Mouse (Mus musculus): ENCODE measurements around the gene Npas3. TPM values are rescaled to one million over a fixed set of nuclear protein-coding genes. Genes with fewer than 3 reads are reported as not detected.

Gene Npas3
- polyA plus RNA-seq, 1 experiment from 2014 or later: 2.0 TPM

DNA sequence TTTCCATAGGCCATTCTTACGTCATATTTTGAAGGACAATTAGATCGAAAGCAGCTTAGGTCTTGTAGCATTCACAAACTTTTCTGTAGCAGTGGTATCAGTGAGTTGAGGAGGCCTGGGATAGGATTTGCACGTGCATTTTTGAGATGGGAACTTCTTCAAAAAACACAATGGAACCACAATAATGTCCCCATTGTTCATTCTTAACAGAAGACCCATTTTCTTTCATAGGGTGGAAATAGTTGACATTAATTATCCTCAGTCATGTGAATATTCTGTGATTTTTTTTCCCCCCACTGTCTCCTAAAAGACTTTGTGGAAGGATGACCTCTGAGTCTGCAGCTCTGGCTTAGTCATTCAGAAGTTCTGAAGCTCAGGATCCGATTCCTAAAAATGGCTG lies 41.9 kb downstream of the Npas3 start:
- Histone ChIP-seq H3K4me2 (no peak overlapping the region), H3K9me3 (ENCODE audit: control insufficient read depth, low read length) (no peaks in the 10 kb centered on the region), H3K4me1 (replicated peaks; ENCODE audit: control insufficient read depth, insufficient read depth, low read length) (no peaks in the 10 kb centered on the region), H3K9ac (ENCODE audit: low read depth, low read length) (no peak overlapping the region), H3K27ac (ENCODE audit: low read depth, low read length) (no peak overlapping the region), H3K36me3 (ENCODE audit: control insufficient read depth, insufficient read depth, low read length) (no peaks in the 10 kb centered on the region), H3K4me3 (ENCODE audit: low read depth, low read length) (no peak overlapping the region), H3K27me3 (replicated peaks; ENCODE audit: control insufficient read depth, insufficient read depth, low read length) (no peaks in the 10 kb centered on the region)
- 85% methylated on average over 4 of the region's 4 CpGs for WGBS
- DNase-seq (ENCODE audit: low spot score): no peak
- no peak for ATAC-seq (replicated peaks; ENCODE audit: low FRiP score)

- Histone ChIP-seq H3K27me3 (replicated peaks; ENCODE audit: control insufficient read depth, insufficient read depth, low read length) (no peaks in the 10 kb centered on the region), H3K4me2 (no peak overlapping the region), H3K9me3 (ENCODE audit: control insufficient read depth, low read length) (no peaks in the 10 kb centered on the region), H3K4me3 (ENCODE audit: low read depth, low read length) (no peak overlapping the region), H3K9ac (ENCODE audit: low read depth, low read length) (no peak overlapping the region), H3K27ac (ENCODE audit: low read depth, low read length) (no peak overlapping the region), H3K4me1 (replicated peaks; ENCODE audit: control insufficient read depth, insufficient read depth, low read length) (peaks cover 2% of the 10 kb centered on the region; the same call in 1 of the 2 replicates), H3K36me3 (ENCODE audit: control insufficient read depth, insufficient read depth, low read length) (no peaks in the 10 kb centered on the region)
- DNase-seq (ENCODE audit: low spot score) (no peak), ATAC-seq (replicated peaks; ENCODE audit: low FRiP score) (no peak)
- WGBS: 84% methylated on average over 10 of the region's 10 CpGs
These were observed 42.4 kb downstream of the Npas3 start for GRCm38 (mm10) chr12:53290846-53291245.

- 84% methylated on average over 8 of the region's 8 CpGs for WGBS
- H3K9ac ChIP-seq (ENCODE audit: low read depth, low read length): no peak overlapping the region
- no peak overlapping the region for H3K27ac ChIP-seq (ENCODE audit: low read depth, low read length)
- no peaks in the 10 kb centered on the region for H3K27me3 ChIP-seq (replicated peaks; ENCODE audit: control insufficient read depth, insufficient read depth, low read length)
- H3K4me1 ChIP-seq (replicated peaks; ENCODE audit: control insufficient read depth, insufficient read depth, low read length): peaks cover 3% of the 10 kb centered on the region; the same call in 1 of the 2 replicates
- DNase-seq (ENCODE audit: low spot score) (no peak), ATAC-seq (replicated peaks; ENCODE audit: low FRiP score) (no peak)
- H3K9me3 ChIP-seq (ENCODE audit: control insufficient read depth, low read length): no peaks in the 10 kb centered on the region
- no peak overlapping the region for H3K4me3 ChIP-seq (ENCODE audit: low read depth, low read length)
- no peaks in the 10 kb centered on the region for H3K36me3 ChIP-seq (ENCODE audit: control insufficient read depth, insufficient read depth, low read length)
- H3K4me2 ChIP-seq: no peak overlapping the region
These were observed 43.5 kb downstream of the Npas3 start for GRCm38 (mm10) chr12:53292010-53292409.

DNA sequence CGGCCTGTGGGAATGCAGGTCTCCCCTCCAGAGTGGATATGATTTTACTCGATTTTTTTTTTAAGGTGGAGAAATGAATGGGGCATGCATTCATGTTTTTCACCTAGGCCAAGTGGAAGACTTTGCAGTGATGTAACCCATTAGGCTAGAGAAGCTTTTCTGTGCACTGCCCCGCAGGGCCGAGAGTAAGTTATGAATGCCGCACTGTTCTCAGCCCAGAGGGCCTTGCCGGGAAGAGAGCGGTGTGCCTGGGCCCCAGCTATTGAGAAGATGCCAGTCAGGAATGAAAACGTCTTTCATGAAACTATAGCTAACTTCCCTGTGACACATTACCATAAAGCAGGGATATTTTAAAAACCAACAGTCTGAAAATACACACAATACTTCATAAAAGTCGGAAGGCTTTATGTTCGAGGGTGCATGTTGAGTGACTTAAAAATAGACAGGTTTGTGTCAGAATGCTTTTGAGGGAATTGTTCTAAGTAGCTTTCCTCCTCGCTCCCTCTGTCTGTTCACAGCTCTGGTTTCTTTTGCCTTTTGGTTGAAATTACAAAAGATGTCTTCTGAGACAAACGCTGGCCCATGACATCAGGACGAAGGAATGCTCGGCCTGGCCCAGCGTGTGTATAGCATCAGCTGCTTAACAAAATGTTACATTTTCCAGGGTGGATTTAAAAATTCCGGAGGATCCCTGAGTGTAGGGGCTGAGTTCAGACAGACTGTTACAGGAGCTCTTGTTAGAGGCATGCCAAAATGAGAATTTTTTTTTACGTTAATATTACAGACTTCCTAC lies 44.2 kb downstream of the Npas3 start:
- Histone ChIP-seq H3K27ac (ENCODE audit: low read depth, low read length) (no peak overlapping the region), H3K9ac (ENCODE audit: low read depth, low read length) (no peak overlapping the region), H3K4me1 (replicated peaks; ENCODE audit: control insufficient read depth, insufficient read depth, low read length) (peaks cover 3% of the 10 kb centered on the region; the same call in 1 of the 2 replicates), H3K9me3 (ENCODE audit: control insufficient read depth, low read length) (no peaks in the 10 kb centered on the region), H3K4me2 (no peak overlapping the region), H3K36me3 (ENCODE audit: control insufficient read depth, insufficient read depth, low read length) (no peaks in the 10 kb centered on the region), H3K4me3 (ENCODE audit: low read depth, low read length) (no peak overlapping the region), H3K27me3 (replicated peaks; ENCODE audit: control insufficient read depth, insufficient read depth, low read length) (no peaks in the 10 kb centered on the region)
- 75% methylated on average over 17 of the region's 17 CpGs for WGBS
- DNase-seq (ENCODE audit: low spot score): no peak
- ATAC-seq (replicated peaks; ENCODE audit: low FRiP score): no peak

- no peak overlapping the region for H3K27ac ChIP-seq (ENCODE audit: low read depth, low read length)
- H3K36me3 ChIP-seq (ENCODE audit: control insufficient read depth, insufficient read depth, low read length): no peaks in the 10 kb centered on the region
- H3K4me3 ChIP-seq (ENCODE audit: low read depth, low read length): no peak overlapping the region
- no peaks in the 10 kb centered on the region for H3K9me3 ChIP-seq (ENCODE audit: control insufficient read depth, low read length)
- no peak overlapping the region for H3K4me2 ChIP-seq
- H3K4me1 ChIP-seq (replicated peaks; ENCODE audit: control insufficient read depth, insufficient read depth, low read length): peaks cover 3% of the 10 kb centered on the region; the same call in 1 of the 2 replicates
- H3K27me3 ChIP-seq (replicated peaks; ENCODE audit: control insufficient read depth, insufficient read depth, low read length): no peaks in the 10 kb centered on the region
- no peak for DNase-seq (ENCODE audit: low spot score)
- no peak overlapping the region for H3K9ac ChIP-seq (ENCODE audit: low read depth, low read length)
- WGBS: 92% methylated on average over 7 of the region's 7 CpGs
- no peak for ATAC-seq (replicated peaks; ENCODE audit: low FRiP score)
These were observed 45.5 kb downstream of the Npas3 start for GRCm38 (mm10) chr12:53294011-53294410.

DNA sequence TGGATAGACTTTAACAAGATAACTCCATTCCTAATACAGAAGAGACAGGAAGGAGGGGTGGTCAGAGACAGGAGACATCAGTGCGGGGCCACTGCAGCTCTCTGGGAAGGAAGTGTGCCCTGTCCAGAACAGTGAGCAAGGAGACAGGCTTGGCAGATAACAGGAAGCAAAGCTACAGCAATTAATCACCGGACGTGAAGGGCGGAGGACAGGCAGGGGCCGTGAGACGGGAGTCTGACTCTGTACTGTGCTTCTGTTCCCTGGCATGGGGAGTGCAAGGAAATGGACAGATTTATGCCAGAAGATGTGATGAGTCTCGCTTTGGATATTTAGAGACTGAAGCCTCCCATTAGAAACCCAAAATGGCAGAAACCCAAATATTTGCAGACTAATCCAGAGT lies 47.3 kb downstream of the Npas3 start:
- H3K9ac ChIP-seq (ENCODE audit: low read depth, low read length): no peak overlapping the region
- no peak overlapping the region for H3K4me3 ChIP-seq (ENCODE audit: low read depth, low read length)
- no peaks in the 10 kb centered on the region for H3K36me3 ChIP-seq (ENCODE audit: control insufficient read depth, insufficient read depth, low read length)
- 19% methylated on average over 7 of the region's 7 CpGs for WGBS
- peaks cover 5% of the 10 kb centered on the region; the same call in 1 of the 2 replicates for H3K4me1 ChIP-seq (replicated peaks; ENCODE audit: control insufficient read depth, insufficient read depth, low read length)
- DNase-seq (ENCODE audit: low spot score): no peak
- peak; percentile 41; the same call in 1 of the 2 replicates for ATAC-seq (replicated peaks; ENCODE audit: low FRiP score)
- no peaks in the 10 kb centered on the region for H3K27me3 ChIP-seq (replicated peaks; ENCODE audit: control insufficient read depth, insufficient read depth, low read length)
- H3K27ac ChIP-seq (ENCODE audit: low read depth, low read length): no peak overlapping the region
- no peak overlapping the region for H3K4me2 ChIP-seq
- H3K9me3 ChIP-seq (ENCODE audit: control insufficient read depth, low read length): no peaks in the 10 kb centered on the region

DNA sequence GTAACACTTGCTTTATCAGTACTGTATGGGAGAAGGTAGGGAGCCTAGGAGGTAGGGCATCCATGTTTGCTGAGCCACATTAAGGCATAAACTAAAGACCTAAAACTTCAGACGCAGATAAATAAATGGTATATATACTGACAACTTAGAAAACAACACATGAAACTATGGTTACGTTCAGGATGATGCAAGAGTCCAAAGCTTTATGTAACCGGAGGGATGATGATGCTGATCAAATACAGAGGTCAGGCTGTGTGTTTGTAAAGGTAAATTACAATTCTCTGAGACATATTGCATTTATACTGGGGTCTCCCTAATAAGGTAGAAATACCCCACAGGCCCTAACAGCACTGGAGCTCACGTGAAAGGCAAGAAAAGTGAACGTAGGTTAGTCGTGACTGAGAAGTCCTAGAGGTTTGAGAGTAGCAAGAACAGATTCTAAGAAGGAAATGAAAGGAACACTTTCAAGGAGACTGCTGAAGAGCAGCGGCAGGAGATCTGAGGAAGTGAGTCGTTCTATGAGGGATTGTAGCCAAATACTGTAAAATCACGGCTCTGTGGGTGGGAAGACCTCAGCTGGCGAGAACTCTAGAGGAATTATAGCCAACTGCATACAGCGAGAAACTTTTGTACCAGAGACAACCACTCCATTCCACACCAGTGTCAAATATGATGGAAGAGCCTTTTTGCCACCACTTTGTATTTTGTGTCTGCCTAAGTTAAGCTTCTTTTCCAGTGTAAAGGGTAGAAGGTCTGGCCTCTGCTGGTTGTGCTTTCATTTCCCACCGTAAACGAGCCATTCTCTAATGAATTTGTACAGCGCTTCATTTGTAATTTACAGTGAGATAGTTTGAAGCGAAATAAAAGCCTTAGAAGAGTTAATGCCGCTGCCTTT lies 49.7 kb downstream of the Npas3 start:
- no peak overlapping the region for H3K4me3 ChIP-seq (ENCODE audit: low read depth, low read length)
- H3K4me1 ChIP-seq (replicated peaks; ENCODE audit: control insufficient read depth, insufficient read depth, low read length): peaks cover 5% of the 10 kb centered on the region; the same call in 1 of the 2 replicates
- H3K36me3 ChIP-seq (ENCODE audit: control insufficient read depth, insufficient read depth, low read length): no peaks in the 10 kb centered on the region
- no peaks in the 10 kb centered on the region for H3K9me3 ChIP-seq (ENCODE audit: control insufficient read depth, low read length)
- H3K27ac ChIP-seq (ENCODE audit: low read depth, low read length): no peak overlapping the region
- H3K4me2 ChIP-seq: no peak overlapping the region
- WGBS: 71% methylated on average over 16 of the region's 16 CpGs
- no peak overlapping the region for H3K9ac ChIP-seq (ENCODE audit: low read depth, low read length)
- ATAC-seq (replicated peaks; ENCODE audit: low FRiP score) (no peak), DNase-seq (ENCODE audit: low spot score) (no peak)
- no peaks in the 10 kb centered on the region for H3K27me3 ChIP-seq (replicated peaks; ENCODE audit: control insufficient read depth, insufficient read depth, low read length)

- H3K36me3 ChIP-seq (ENCODE audit: control insufficient read depth, insufficient read depth, low read length): no peaks in the 10 kb centered on the region
- H3K4me1 ChIP-seq (replicated peaks; ENCODE audit: control insufficient read depth, insufficient read depth, low read length): peaks cover 3% of the 10 kb centered on the region; the same call in 1 of the 2 replicates
- WGBS: 52% methylated on average over 2 of the region's 2 CpGs
- H3K4me3 ChIP-seq (ENCODE audit: low read depth, low read length): no peak overlapping the region
- no peaks in the 10 kb centered on the region for H3K27me3 ChIP-seq (replicated peaks; ENCODE audit: control insufficient read depth, insufficient read depth, low read length)
- H3K27ac ChIP-seq (ENCODE audit: low read depth, low read length): no peak overlapping the region
- no peak for ATAC-seq (replicated peaks; ENCODE audit: low FRiP score)
- H3K4me2 ChIP-seq: no peak overlapping the region
- H3K9me3 ChIP-seq (ENCODE audit: control insufficient read depth, low read length): no peaks in the 10 kb centered on the region
- DNase-seq (ENCODE audit: low spot score): no peak
- no peak overlapping the region for H3K9ac ChIP-seq (ENCODE audit: low read depth, low read length)
These were observed 52.5 kb downstream of the Npas3 start for GRCm38 (mm10) chr12:53300964-53301363.
